Mouse (Mus musculus): ENCODE measurements around the gene Cdca8.

DNA sequence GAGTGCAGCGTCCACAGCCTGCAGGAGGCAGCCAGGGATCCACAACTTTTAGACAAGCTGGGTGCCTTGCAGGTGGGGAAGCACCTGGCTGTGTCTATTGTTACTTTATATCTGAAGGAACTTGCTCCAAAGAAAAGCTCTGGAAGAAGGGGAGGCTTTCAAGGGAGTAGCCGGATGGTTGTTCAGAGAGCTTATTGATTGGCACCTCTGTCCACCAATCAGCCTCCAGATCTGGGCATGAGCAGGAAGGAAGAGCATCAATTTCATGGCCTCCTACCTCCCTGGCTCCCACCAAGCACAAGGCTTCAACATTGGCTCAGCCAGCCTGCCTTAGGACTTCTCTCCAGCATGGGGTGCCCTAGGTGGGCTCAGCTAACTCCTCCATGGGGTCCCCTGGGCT, 34.2 kb upstream of the Cdca8 start:
- no peak for TF ChIP-seq POU5F1 (IDR thresholded peaks at IDR 0.05; ENCODE audit: borderline replicate concordance, low read length)
- TF ChIP-seq CTCF (conservative IDR thresholded peaks at IDR 0.05; ENCODE audit: low read length): no peak
- no peak for TF ChIP-seq NANOG (IDR thresholded peaks at IDR 0.05; ENCODE audit: borderline replicate concordance, low read length)

All from E14TG2a.4 (cell line).